Mouse (Mus musculus): ENCODE data around the gene 1110025L11Rik. TPM values are rescaled to one million over a fixed set of nuclear protein-coding genes. Genes with fewer than 3 reads are reported as not detected.

1110025L11Rik gene
- not detected in 2 replicates for polyA plus RNA-seq (2012; rRNA removed)

DNA sequence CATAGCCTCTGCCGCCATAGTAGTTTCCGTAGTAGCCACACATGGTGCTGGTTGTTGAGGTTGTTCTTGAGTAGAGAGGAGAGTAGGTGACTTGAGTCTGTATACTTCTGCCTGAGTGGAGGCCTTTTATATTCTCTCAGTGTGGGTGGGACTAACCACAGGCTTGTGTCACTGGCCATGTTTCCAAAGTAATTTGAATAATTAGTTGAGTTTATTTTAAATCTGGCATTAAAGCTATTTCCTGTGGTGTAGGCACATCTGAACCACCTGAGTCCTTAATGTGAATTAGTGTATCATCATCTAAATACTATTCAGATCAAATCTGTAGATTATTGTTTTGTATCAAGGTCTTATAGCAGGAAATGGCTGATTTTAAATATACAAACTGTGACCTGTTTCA, at the start of gene 1110025L11Rik:
TSS of gene 1110025L11Rik (minus strand) at position 101 of the 400 bp plus-strand sequence.

DNA sequence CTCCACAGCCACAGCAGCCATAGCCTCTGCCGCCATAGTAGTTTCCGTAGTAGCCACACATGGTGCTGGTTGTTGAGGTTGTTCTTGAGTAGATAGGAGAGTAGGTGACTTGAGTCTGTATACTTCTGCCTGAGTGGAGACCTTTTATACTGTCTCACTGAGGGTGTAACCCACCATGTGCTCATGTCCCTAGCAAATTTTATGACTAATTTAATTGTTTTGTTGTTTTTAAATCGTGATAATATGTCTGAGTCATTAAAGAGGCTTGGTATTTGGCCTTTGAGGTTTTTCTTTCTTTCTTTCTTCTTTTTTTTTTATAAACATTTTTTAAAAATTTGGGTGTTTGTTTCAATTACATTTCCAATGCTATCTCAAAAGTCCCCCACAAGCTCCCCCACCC, 16.0 kb downstream of the 1110025L11Rik start, which contains the start of gene Krtap6-5:
TSS of gene Krtap6-5 (minus strand) at position 101 of the 400 bp plus-strand sequence.

DNA sequence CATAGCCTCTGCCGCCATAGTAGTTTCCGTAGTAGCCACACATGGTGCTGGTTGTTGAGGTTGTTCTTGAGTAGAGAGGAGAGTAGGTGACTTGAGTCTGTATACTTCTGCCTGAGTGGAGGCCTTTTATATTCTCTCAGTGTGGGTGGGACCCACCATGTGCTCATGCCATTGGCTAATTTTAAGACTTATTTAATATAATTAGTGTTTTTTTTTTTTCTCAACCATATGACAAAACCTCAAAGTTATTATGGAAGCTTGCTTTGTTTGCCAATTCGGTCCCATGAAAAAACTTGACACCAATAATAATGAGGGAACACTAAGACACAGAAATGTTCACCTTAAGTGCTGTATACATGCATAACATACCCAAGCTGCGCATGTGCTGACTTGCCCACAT, 22.4 kb downstream of the 1110025L11Rik start, which contains the start of gene Gm10228:
TSS of gene Gm10228 (minus strand) at position 101 of the 400 bp plus-strand sequence.

DNA sequence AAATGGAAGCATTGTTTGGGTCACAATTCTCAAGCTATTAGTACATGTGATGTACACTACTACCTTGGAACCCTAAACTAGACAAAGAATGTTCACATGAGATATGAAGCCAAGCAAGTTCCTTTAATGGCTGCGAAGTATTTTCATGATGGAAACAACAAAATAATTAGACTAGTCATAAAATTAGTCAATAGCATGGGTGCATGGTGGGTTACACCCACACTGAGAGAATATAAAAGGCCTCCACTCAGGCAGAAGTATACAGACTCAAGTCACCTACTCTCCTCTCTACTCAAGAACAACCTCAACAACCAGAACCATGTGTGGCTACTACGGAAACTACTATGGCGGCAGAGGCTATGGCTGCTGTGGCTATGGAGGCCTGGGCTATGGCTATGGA, 32.4 kb downstream of the 1110025L11Rik start, which contains the start of gene Krtap6-1:
TSS of gene Krtap6-1 (plus strand) at position 301 of the 400 bp plus-strand sequence.

DNA sequence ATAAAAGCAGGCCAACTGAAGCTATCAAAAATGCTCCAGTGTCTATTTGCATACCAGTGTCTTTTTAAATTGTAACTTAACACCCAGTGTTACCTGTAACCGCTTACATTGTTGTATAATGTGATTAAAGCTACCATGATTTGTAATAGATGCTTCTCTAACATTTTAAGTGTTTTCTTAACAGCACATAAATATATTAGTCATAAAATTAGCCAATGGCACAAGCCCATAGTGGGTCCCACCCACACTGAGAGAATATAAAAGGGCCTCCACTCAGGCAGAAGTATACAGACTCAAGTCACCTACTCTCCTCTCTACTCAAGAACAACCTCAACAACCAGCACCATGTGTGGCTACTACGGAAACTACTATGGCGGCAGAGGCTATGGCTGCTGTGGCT, 48.8 kb downstream of the 1110025L11Rik start, which contains the start of gene Gm10229:
TSS of gene Gm10229 (plus strand) at position 301 of the 400 bp plus-strand sequence.

Other genes starting within 250 kb of the 1110025L11Rik start
- gene Krtap15, start 243.8 kb downstream of the 1110025L11Rik start, polyA plus RNA-seq (2012; rRNA removed) = not detected in 2 replicates
- gene Krtap14, start 237.9 kb downstream of the 1110025L11Rik start, polyA plus RNA-seq (2012; rRNA removed) = not detected in 2 replicates
- not detected in 2 replicates for gene Krtap19-1, start 194.6 kb downstream of the 1110025L11Rik start, polyA plus RNA-seq (2012; rRNA removed)
- gene Krtap19-2, start 189.7 kb downstream of the 1110025L11Rik start, polyA plus RNA-seq (2012; rRNA removed) = not detected in 2 replicates
- gene Krtap19-3, start 186.0 kb downstream of the 1110025L11Rik start, polyA plus RNA-seq (2012; rRNA removed) = not detected in 2 replicates
- not detected in 2 replicates for gene Krtap19-4, start 178.9 kb downstream of the 1110025L11Rik start, polyA plus RNA-seq (2012; rRNA removed)
- gene Krtap19-5, start 167.5 kb downstream of the 1110025L11Rik start, polyA plus RNA-seq (2012; rRNA removed) = not detected in 2 replicates
- gene Krtap19-9b, start 131.7 kb downstream of the 1110025L11Rik start, polyA plus RNA-seq (2012; rRNA removed) = not detected in 2 replicates
- not detected in 2 replicates for gene Krtap16-3, start 101.1 kb downstream of the 1110025L11Rik start, polyA plus RNA-seq (2012; rRNA removed)
- not detected in 2 replicates for gene Krtap22-2, start 53.2 kb downstream of the 1110025L11Rik start, polyA plus RNA-seq (2012; rRNA removed)
- gene Gm10229, start 48.7 kb downstream of the 1110025L11Rik start, polyA plus RNA-seq (2012; rRNA removed) = not detected in 2 replicates
- not detected in 2 replicates for gene Krtap6-1, start 32.3 kb downstream of the 1110025L11Rik start, polyA plus RNA-seq (2012; rRNA removed)
- gene Gm10228, start 22.5 kb downstream of the 1110025L11Rik start, polyA plus RNA-seq (2012; rRNA removed) = not detected in 2 replicates
- not detected in 2 replicates for gene Krtap6-5, start 16.1 kb downstream of the 1110025L11Rik start, polyA plus RNA-seq (2012; rRNA removed)
- not detected in 2 replicates for gene Krtap6-3, start 20.0 kb upstream of the 1110025L11Rik start, polyA plus RNA-seq (2012; rRNA removed)
- gene Gm6358, start 76.8 kb upstream of the 1110025L11Rik start, polyA plus RNA-seq (2012; rRNA removed) = not detected in 2 replicates
- gene Gm10061, start 87.1 kb upstream of the 1110025L11Rik start, polyA plus RNA-seq (2012; rRNA removed) = not detected in 2 replicates
- not detected in 2 replicates for gene Gm9789, start 94.0 kb upstream of the 1110025L11Rik start, polyA plus RNA-seq (2012; rRNA removed)
- not detected in 2 replicates for gene Gm7735, start 105.5 kb upstream of the 1110025L11Rik start, polyA plus RNA-seq (2012; rRNA removed)
- not detected in 2 replicates for gene 1110057P08Rik, start 110.7 kb upstream of the 1110025L11Rik start, polyA plus RNA-seq (2012; rRNA removed)
- not detected in 2 replicates for gene Krtap20-2, start 141.9 kb upstream of the 1110025L11Rik start, polyA plus RNA-seq (2012; rRNA removed)

Measured in liver, embryonic 18 days (tissue).